Mouse (Mus musculus): ENCODE data around the gene Fat1.

GRCm38 (mm10) chr8:45064197-45064869 lies 129.1 kb downstream of the Fat1 start:
- TF ChIP-seq POLR2A (IDR thresholded peaks at IDR 0.05; ENCODE audit: insufficient read depth, low read depth, low read length) (no peak), CTCF (IDR thresholded peaks at IDR 0.05; ENCODE audit: insufficient read depth, low read depth, low read length) (no peak)

Measured in olfactory bulb, adult 2 months (tissue).